ENCODE assay signal across 11 mouse cellular contexts in genomic region chr12:87043221-87043620, GRCm38 (mm10). TPM values are rescaled to one million over a fixed set of nuclear protein-coding genes. Genes with fewer than 3 reads are reported as not detected.
DNase-seq lines count a peak whose midpoint lies in the region; ATAC-seq and TF ChIP-seq lines count a peak whose summit lies in the region.
"Had no signal": no experiment of that assay in that cellular context is flagged by ENCODE, and none has a peak within 500 bp of the region (broad histone marks: within the 10 kb centered on the region; RNA-seq: fewer than 3 reads in every experiment).

No protein-coding gene starts in this region.

- TF ChIP-seq CTCF in cerebellum, adult 2 months (IDR thresholded peaks at IDR 0.05; ENCODE audit: borderline replicate concordance, insufficient read depth, low read depth, low read length), result no peak
- no peak for TF ChIP-seq CTCF in liver, postnatal 0 days (IDR thresholded peaks at IDR 0.05; ENCODE audit: low read depth)

- peak; percentile 50; the same call in 1 of the 2 replicates for ATAC-seq in forebrain, embryonic 13.5 days
- no peak for ATAC-seq in neural tube, embryonic 15.5 days (ENCODE audit: low FRiP score)
- no peak for ATAC-seq in liver, postnatal 0 days
- ATAC-seq in liver, embryonic 12.5 days, result no peak

- TF ChIP-seq POLR2A in cerebellum, adult 2 months (IDR thresholded peaks at IDR 0.05; ENCODE audit: borderline replicate concordance, insufficient read depth, low read length), result no peak

- no peak overlapping the region for H3K4me2 ChIP-seq in forebrain, embryonic 13.5 days
- H3K4me2 ChIP-seq in neural tube, embryonic 15.5 days, result no peak overlapping the region
- no peak overlapping the region for H3K4me2 ChIP-seq in liver, postnatal 0 days (ENCODE audit: low read depth, low read length)
- no peak overlapping the region for H3K4me2 ChIP-seq in liver, embryonic 12.5 days
- H3K4me2 ChIP-seq: heart, embryonic 12.5 days had no signal

- DNase-seq in forebrain, embryonic 10.5 days (ENCODE audit: extremely low spot score, low spot score), result no peak
- DNase-seq in cerebellum, adult 2 months, result peak; percentile 83 to 86
- peak; percentile 64 for DNase-seq in layer of hippocampus, adult 11-12 months (ENCODE audit: low spot score)
- no peak for DNase-seq in urinary bladder, postnatal 10 days (ENCODE audit: low spot score)
- DNase-seq in liver, postnatal 0 days, result no peak
- DNase-seq: kidney, adult 2 months; liver had no signal

- peaks cover 25% of the 10 kb centered on the region for H3K4me1 ChIP-seq in forebrain, embryonic 13.5 days
- H3K4me1 ChIP-seq in forebrain, embryonic 10.5 days, result peaks cover 11% of the 10 kb centered on the region
- H3K4me1 ChIP-seq in cerebellum, adult 2 months (ENCODE audit: control insufficient read depth, insufficient read depth, low read length), result peaks cover 67% of the 10 kb centered on the region
- H3K4me1 ChIP-seq in neural tube, embryonic 15.5 days, result peaks cover 28% of the 10 kb centered on the region
- no peaks in the 10 kb centered on the region for H3K4me1 ChIP-seq in liver, postnatal 0 days (ENCODE audit: insufficient read depth)
- H3K4me1 ChIP-seq in liver, embryonic 12.5 days, result no peaks in the 10 kb centered on the region
- H3K4me1 ChIP-seq: heart, embryonic 12.5 days had no signal

- TF ChIP-seq EP300 in liver, postnatal 0 days (IDR thresholded peaks at IDR 0.05; ENCODE audit: low read depth), result no peak

- H3K9me3 ChIP-seq in forebrain, embryonic 13.5 days (replicated peaks), result no peaks in the 10 kb centered on the region
- H3K9me3 ChIP-seq in forebrain, embryonic 10.5 days, result no peaks in the 10 kb centered on the region
- H3K9me3 ChIP-seq in neural tube, embryonic 15.5 days (replicated peaks), result no peaks in the 10 kb centered on the region
- no peaks in the 10 kb centered on the region for H3K9me3 ChIP-seq in liver, postnatal 0 days (ENCODE audit: low read length)
- H3K9me3 ChIP-seq in liver, embryonic 12.5 days (replicated peaks), result no peaks in the 10 kb centered on the region
- H3K9me3 ChIP-seq: heart, embryonic 12.5 days had no signal

- no peak overlapping the region for H3K9ac ChIP-seq in forebrain, embryonic 13.5 days
- no peak overlapping the region for H3K9ac ChIP-seq in neural tube, embryonic 15.5 days (replicated peaks)
- no peak overlapping the region for H3K9ac ChIP-seq in liver, postnatal 0 days (replicated peaks)
- no peak overlapping the region for H3K9ac ChIP-seq in liver, embryonic 12.5 days
- H3K9ac ChIP-seq: heart, embryonic 12.5 days had no signal

- H3K27me3 ChIP-seq in forebrain, embryonic 13.5 days, result no peaks in the 10 kb centered on the region
- H3K27me3 ChIP-seq in forebrain, embryonic 10.5 days (ENCODE audit: poor library complexity, severe bottlenecking), result no peaks in the 10 kb centered on the region
- H3K27me3 ChIP-seq in cerebellum, adult 2 months (ENCODE audit: control insufficient read depth, insufficient read depth, low read length), result no peaks in the 10 kb centered on the region
- H3K27me3 ChIP-seq in neural tube, embryonic 15.5 days (replicated peaks), result no peaks in the 10 kb centered on the region
- no peaks in the 10 kb centered on the region for H3K27me3 ChIP-seq in liver, postnatal 0 days (ENCODE audit: insufficient read depth, low read length)
- no peaks in the 10 kb centered on the region for H3K27me3 ChIP-seq in liver, embryonic 12.5 days (replicated peaks)

- H3K27ac ChIP-seq in forebrain, embryonic 13.5 days, result peak overlapping the region; percentile 65
- H3K27ac ChIP-seq in forebrain, embryonic 10.5 days, result no peak overlapping the region
- peak overlapping the region; percentile 95 for H3K27ac ChIP-seq in cerebellum, adult 2 months (ENCODE audit: insufficient read depth, low read length)
- H3K27ac ChIP-seq in neural tube, embryonic 15.5 days (replicated peaks), result peak overlapping the region; percentile 51; the same call in 1 of the 2 replicates
- H3K27ac ChIP-seq in liver, postnatal 0 days (ENCODE audit: low read depth), result no peak overlapping the region
- H3K27ac ChIP-seq in liver, embryonic 12.5 days, result no peak overlapping the region

- no peak overlapping the region for H3K4me3 ChIP-seq in forebrain, embryonic 13.5 days
- no peak overlapping the region for H3K4me3 ChIP-seq in forebrain, embryonic 10.5 days
- peak overlapping the region; percentile 5 for H3K4me3 ChIP-seq in cerebellum, adult 2 months (replicated peaks; ENCODE audit: insufficient read depth, low read depth, low read length)
- no peak overlapping the region for H3K4me3 ChIP-seq in neural tube, embryonic 15.5 days (replicated peaks)
- H3K4me3 ChIP-seq in liver, postnatal 0 days (ENCODE audit: low read depth, low read length), result no peak overlapping the region
- H3K4me3 ChIP-seq in liver, embryonic 12.5 days, result no peak overlapping the region
- H3K4me3 ChIP-seq: heart, embryonic 12.5 days had no signal

- WGBS in forebrain, embryonic 13.5 days, result 62% methylated on average over 7 of the region's 7 CpGs
- 79% methylated on average over 7 of the region's 7 CpGs for WGBS in forebrain, embryonic 10.5 days
- WGBS in cerebellum, adult 2 months, result 7% methylated on average over 7 of the region's 7 CpGs
- 53% methylated on average over 7 of the region's 7 CpGs for WGBS in neural tube, embryonic 15.5 days
- WGBS in liver, postnatal 0 days (ENCODE audit: insufficient replicate concordance), result 61% methylated on average over 7 of the region's 7 CpGs
- 70% methylated on average over 7 of the region's 7 CpGs for WGBS in liver, embryonic 12.5 days (ENCODE audit: insufficient replicate concordance)

- H3K36me3 ChIP-seq in forebrain, embryonic 13.5 days (ENCODE audit: poor library complexity, severe bottlenecking), result no peaks in the 10 kb centered on the region
- no peaks in the 10 kb centered on the region for H3K36me3 ChIP-seq in forebrain, embryonic 10.5 days (replicated peaks)
- no peaks in the 10 kb centered on the region for H3K36me3 ChIP-seq in neural tube, embryonic 15.5 days
- H3K36me3 ChIP-seq in liver, postnatal 0 days (replicated peaks; ENCODE audit: insufficient read depth, low read length), result no peaks in the 10 kb centered on the region
- no peaks in the 10 kb centered on the region for H3K36me3 ChIP-seq in liver, embryonic 12.5 days
- H3K36me3 ChIP-seq: heart, embryonic 12.5 days had no signal

RNA-seq across cellular contexts. Expression of gene Tmem63c, which starts 22.1 kb away (rescaled TPM):
- polyA plus RNA-seq in forebrain, embryonic 13.5 days (2015; fragmentation: Nextera tagmentation; extraction: Ambion mirVana), result 1.6 and 2.2 TPM in 2 replicates
- polyA plus RNA-seq in forebrain, embryonic 10.5 days (2016; fragmentation: Nextera tagmentation; extraction: Ambion mirVana), result 0.15 TPM in 1 of 2 replicates, not detected in the other
- 55.9 and 71.0 TPM in 2 replicates for polyA plus RNA-seq in cerebellum, adult 2 months (2012; rRNA removed)
- 10.8 and 12.3 TPM in 2 replicates for polyA plus RNA-seq in neural tube, embryonic 15.5 days (2015; fragmentation: Nextera tagmentation; extraction: Ambion mirVana)
- not detected in 2 replicates for polyA plus RNA-seq in liver, postnatal 0 days (2015; fragmentation: Nextera tagmentation; extraction: Ambion mirVana)
- not detected in 2 replicates for polyA plus RNA-seq in liver, embryonic 12.5 days (2016; fragmentation: Nextera tagmentation; extraction: Ambion mirVana)
- polyA plus RNA-seq: heart, embryonic 12.5 days had no signal

RNA-seq across cellular contexts. Expression of gene Zdhhc22, which starts 53.0 kb away (rescaled TPM):
- 2.3 and 2.7 TPM in 2 replicates for polyA plus RNA-seq in forebrain, embryonic 13.5 days (2015; fragmentation: Nextera tagmentation; extraction: Ambion mirVana)
- 0.07 TPM in 1 of 2 replicates, not detected in the other for polyA plus RNA-seq in forebrain, embryonic 10.5 days (2016; fragmentation: Nextera tagmentation; extraction: Ambion mirVana)
- 28.1 and 29.3 TPM in 2 replicates for polyA plus RNA-seq in cerebellum, adult 2 months (2012; rRNA removed)
- polyA plus RNA-seq in neural tube, embryonic 15.5 days (2015; fragmentation: Nextera tagmentation; extraction: Ambion mirVana), result 18.2 and 19.4 TPM in 2 replicates
- not detected in 2 replicates for polyA plus RNA-seq in liver, postnatal 0 days (2015; fragmentation: Nextera tagmentation; extraction: Ambion mirVana)
- not detected in 2 replicates for polyA plus RNA-seq in liver, embryonic 12.5 days (2016; fragmentation: Nextera tagmentation; extraction: Ambion mirVana)
- polyA plus RNA-seq: heart, embryonic 12.5 days had no signal

RNA-seq across cellular contexts. Expression of gene Ngb, which starts 59.1 kb away (rescaled TPM):
- 0.66 and 1.0 TPM in 2 replicates for polyA plus RNA-seq in forebrain, embryonic 13.5 days (2015; fragmentation: Nextera tagmentation; extraction: Ambion mirVana)
- polyA plus RNA-seq in forebrain, embryonic 10.5 days (2016; fragmentation: Nextera tagmentation; extraction: Ambion mirVana), result 0.29 and 0.31 TPM in 2 replicates
- 3.8 and 5.0 TPM in 2 replicates for polyA plus RNA-seq in cerebellum, adult 2 months (2012; rRNA removed)
- 3.1 and 4.1 TPM in 2 replicates for polyA plus RNA-seq in neural tube, embryonic 15.5 days (2015; fragmentation: Nextera tagmentation; extraction: Ambion mirVana)
- 0.06 TPM in 1 of 2 replicates, not detected in the other for polyA plus RNA-seq in liver, postnatal 0 days (2015; fragmentation: Nextera tagmentation; extraction: Ambion mirVana)
- polyA plus RNA-seq in liver, embryonic 12.5 days (2016; fragmentation: Nextera tagmentation; extraction: Ambion mirVana), result 0.17 TPM in 1 of 2 replicates, not detected in the other
- polyA plus RNA-seq: heart, embryonic 12.5 days had no signal

Comparison
In these comparisons a context has a peak if more than half of its experiments do, and no peak if none do; other contexts are left out.
1. H3K27ac ChIP-seq: peak in forebrain, embryonic 13.5 days (single experiment), cerebellum, adult 2 months (single experiment) and neural tube, embryonic 15.5 days (single experiment); none in forebrain, embryonic 10.5 days (single experiment), liver, postnatal 0 days (single experiment) and liver, embryonic 12.5 days (single experiment).
2. DNase-seq: peak in cerebellum, adult 2 months (2 of 2) and layer of hippocampus, adult 11-12 months (single experiment); none in forebrain, embryonic 10.5 days (single experiment), urinary bladder, postnatal 10 days (single experiment) and liver, postnatal 0 days (single experiment).